Mouse (Mus musculus): ENCODE results near the gene Arhgap15. TPM values are rescaled to one million over a fixed set of nuclear protein-coding genes. Genes with fewer than 3 reads are reported as not detected.

Gene Arhgap15
- polyA plus RNA-seq, 1 experiment = not detected

- WGBS = 83% methylated on average over 4 of the region's 4 CpGs
- TF ChIP-seq POLR2A (IDR thresholded peaks at IDR 0.05; ENCODE audit: insufficient read depth, low read depth, low read length) = no peak
- no peak for TF ChIP-seq CTCF (IDR thresholded peaks at IDR 0.05; ENCODE audit: insufficient read depth, low read depth, low read length)
- no peaks in the 10 kb centered on the region for H3K4me1 ChIP-seq (ENCODE audit: control insufficient read depth, insufficient read depth, low read length)
- no peak overlapping the region for H3K27ac ChIP-seq (ENCODE audit: insufficient read depth, low read depth, low read length)
- no peak overlapping the region for H3K4me3 ChIP-seq (ENCODE audit: insufficient read depth, low read depth, low read length)
These were observed 605.0 kb downstream of the Arhgap15 start for GRCm38 (mm10) chr2:44353594-44353993.

DNA sequence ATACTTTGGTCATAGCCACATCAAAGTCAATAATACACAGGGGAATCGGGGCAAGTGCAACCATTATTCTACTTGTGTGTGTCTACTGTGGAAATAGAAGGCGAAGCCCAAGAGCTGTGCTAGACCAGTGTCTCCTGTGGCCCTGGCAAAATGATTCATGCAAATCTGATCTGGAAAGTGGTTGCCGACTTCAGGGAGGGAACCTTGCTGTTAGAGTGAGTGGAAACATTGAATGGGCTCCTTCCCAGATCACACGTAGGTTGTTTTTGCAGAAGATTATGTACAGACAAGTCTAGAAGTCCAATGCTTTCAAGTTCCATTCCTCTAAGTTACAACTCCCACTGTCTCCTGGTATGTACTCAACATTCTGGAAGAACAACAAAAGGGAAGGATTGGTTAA lies 606.2 kb downstream of the Arhgap15 start:
- no peak for TF ChIP-seq POLR2A (IDR thresholded peaks at IDR 0.05; ENCODE audit: insufficient read depth, low read depth, low read length)
- no peak for TF ChIP-seq CTCF (IDR thresholded peaks at IDR 0.05; ENCODE audit: insufficient read depth, low read depth, low read length)
- 83% methylated on average over 4 of the region's 4 CpGs for WGBS
- Histone ChIP-seq H3K4me3 (ENCODE audit: insufficient read depth, low read depth, low read length) (no peak overlapping the region), H3K27ac (ENCODE audit: insufficient read depth, low read depth, low read length) (no peak overlapping the region), H3K4me1 (ENCODE audit: control insufficient read depth, insufficient read depth, low read length) (no peaks in the 10 kb centered on the region)

GRCm38 (mm10) chr2:44355316-44355715 lies 606.7 kb downstream of the Arhgap15 start:
- Histone ChIP-seq H3K4me3 (ENCODE audit: insufficient read depth, low read depth, low read length) (no peak overlapping the region), H3K27ac (ENCODE audit: insufficient read depth, low read depth, low read length) (no peak overlapping the region), H3K4me1 (ENCODE audit: control insufficient read depth, insufficient read depth, low read length) (no peaks in the 10 kb centered on the region)
- TF ChIP-seq POLR2A (IDR thresholded peaks at IDR 0.05; ENCODE audit: insufficient read depth, low read depth, low read length) (no peak), CTCF (IDR thresholded peaks at IDR 0.05; ENCODE audit: insufficient read depth, low read depth, low read length) (no peak)
- 72% methylated on average over 11 of the region's 11 CpGs for WGBS

DNA sequence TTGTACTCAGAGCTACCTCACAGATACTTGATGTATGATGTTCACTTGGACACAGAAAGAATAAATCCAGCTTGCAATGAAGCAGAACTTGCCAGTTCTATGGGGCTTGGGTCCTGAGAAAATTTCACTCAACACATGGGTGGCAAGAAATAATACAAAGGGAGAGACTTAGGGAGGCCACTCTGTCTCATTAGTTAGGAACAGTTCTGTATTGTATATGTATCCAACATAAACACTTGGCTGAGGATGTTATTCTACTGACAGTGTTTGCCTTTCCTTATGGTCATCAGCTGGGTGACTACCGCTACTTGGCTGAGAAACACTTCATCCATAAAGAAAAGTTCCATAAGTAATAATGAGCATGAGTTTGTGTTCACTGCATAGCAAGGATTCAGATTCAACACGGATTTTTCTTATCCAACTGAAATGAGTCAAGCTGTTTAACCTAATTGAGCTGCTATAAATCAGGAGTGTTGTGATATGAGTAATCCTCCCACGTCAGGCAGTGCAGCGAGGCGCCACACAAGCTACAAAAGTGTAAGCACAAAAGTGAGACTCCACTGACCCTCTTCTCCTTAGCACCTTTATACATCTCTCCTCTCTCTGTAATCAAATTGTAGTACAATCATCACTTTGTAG lies 607.7 kb downstream of the Arhgap15 start:
- TF ChIP-seq POLR2A (IDR thresholded peaks at IDR 0.05; ENCODE audit: insufficient read depth, low read depth, low read length) (no peak), CTCF (IDR thresholded peaks at IDR 0.05; ENCODE audit: insufficient read depth, low read depth, low read length) (no peak)
- Histone ChIP-seq H3K4me1 (ENCODE audit: control insufficient read depth, insufficient read depth, low read length) (no peaks in the 10 kb centered on the region), H3K27ac (ENCODE audit: insufficient read depth, low read depth, low read length) (no peak overlapping the region), H3K4me3 (ENCODE audit: insufficient read depth, low read depth, low read length) (no peak overlapping the region)
- 65% methylated on average over 5 of the region's 5 CpGs for WGBS

DNA sequence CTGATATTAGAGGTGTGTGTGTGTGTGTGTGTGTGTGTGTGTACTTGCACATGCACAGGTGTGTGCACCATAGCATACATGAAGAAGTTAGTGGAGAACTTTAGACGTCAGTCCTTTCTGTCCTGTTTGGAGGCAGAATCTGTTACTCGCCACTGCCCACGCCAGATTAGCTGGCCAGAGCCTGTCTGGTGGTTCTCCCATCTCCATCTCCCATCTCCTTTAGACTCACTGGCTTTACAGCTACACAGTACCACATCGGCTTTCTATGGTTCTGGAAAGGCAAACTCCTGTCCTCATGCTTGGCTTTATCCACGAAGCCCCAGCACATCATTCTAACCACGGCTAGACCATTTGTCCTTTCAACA lies 608.2 kb downstream of the Arhgap15 start:
- Histone ChIP-seq H3K27ac (ENCODE audit: insufficient read depth, low read depth, low read length) (no peak overlapping the region), H3K4me1 (ENCODE audit: control insufficient read depth, insufficient read depth, low read length) (no peaks in the 10 kb centered on the region), H3K4me3 (ENCODE audit: insufficient read depth, low read depth, low read length) (no peak overlapping the region)
- TF ChIP-seq CTCF (IDR thresholded peaks at IDR 0.05; ENCODE audit: insufficient read depth, low read depth, low read length) (no peak), POLR2A (IDR thresholded peaks at IDR 0.05; ENCODE audit: insufficient read depth, low read depth, low read length) (no peak)
- WGBS = 95% methylated on average over 6 of the region's 6 CpGs

DNA sequence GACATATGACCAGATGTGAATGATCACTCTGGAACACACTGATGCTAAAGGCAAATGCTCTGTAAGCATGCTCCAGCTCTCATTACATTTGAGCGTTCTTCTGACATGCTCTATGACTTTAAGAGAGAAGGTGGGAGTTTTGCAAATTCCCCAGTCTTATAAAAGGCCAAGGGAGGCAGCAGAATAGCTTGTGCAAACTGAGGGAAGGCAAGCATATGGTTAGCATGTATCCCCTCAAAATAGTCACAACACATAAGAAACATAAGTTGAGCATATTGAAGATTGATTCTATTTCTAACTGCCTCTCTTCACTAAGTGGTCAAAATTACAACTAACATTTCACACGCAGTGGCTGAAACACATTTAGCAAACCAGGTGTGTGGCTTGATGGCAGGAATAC lies 631.6 kb downstream of the Arhgap15 start:
- TF ChIP-seq POLR2A (IDR thresholded peaks at IDR 0.05; ENCODE audit: insufficient read depth, low read depth, low read length) (no peak), CTCF (IDR thresholded peaks at IDR 0.05; ENCODE audit: insufficient read depth, low read depth, low read length) (no peak)
- Histone ChIP-seq H3K27ac (ENCODE audit: insufficient read depth, low read depth, low read length) (no peak overlapping the region), H3K4me3 (ENCODE audit: insufficient read depth, low read depth, low read length) (no peak overlapping the region), H3K4me1 (ENCODE audit: control insufficient read depth, insufficient read depth, low read length) (no peaks in the 10 kb centered on the region)
- WGBS = 86% methylated on average over 2 of the region's 2 CpGs

DNA sequence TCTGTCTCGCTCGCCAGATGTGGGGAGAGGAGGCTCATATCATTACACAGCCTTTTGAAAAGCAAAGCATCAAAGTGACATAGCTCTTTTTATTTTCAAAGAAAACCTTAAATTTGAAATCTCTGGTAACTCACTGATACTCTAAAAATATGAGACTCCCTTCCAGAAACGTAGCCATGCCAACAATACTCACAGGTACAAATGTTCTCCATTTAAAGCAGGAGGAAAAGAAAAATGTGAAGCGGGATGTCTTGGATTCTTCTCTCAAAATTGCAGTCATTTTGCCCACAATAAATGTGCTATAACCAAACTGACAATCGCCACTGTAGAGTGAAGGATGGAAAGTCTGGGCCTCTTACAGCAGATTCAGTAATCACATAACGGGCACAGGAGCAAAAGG lies 635.9 kb downstream of the Arhgap15 start:
- H3K27ac ChIP-seq (ENCODE audit: insufficient read depth, low read depth, low read length) = no peak overlapping the region
- no peak for TF ChIP-seq CTCF (IDR thresholded peaks at IDR 0.05; ENCODE audit: insufficient read depth, low read depth, low read length)
- no peak for TF ChIP-seq POLR2A (IDR thresholded peaks at IDR 0.05; ENCODE audit: insufficient read depth, low read depth, low read length)
- WGBS = 94% methylated on average over 6 of the region's 6 CpGs

GRCm38 (mm10) chr2:44389556-44389955 lies 640.9 kb downstream of the Arhgap15 start:
- Histone ChIP-seq H3K27ac (ENCODE audit: insufficient read depth, low read depth, low read length) (no peak overlapping the region), H3K4me3 (ENCODE audit: insufficient read depth, low read depth, low read length) (no peak overlapping the region), H3K4me1 (ENCODE audit: control insufficient read depth, insufficient read depth, low read length) (no peaks in the 10 kb centered on the region)
- WGBS = 78% methylated on average over 4 of the region's 4 CpGs
- TF ChIP-seq POLR2A (IDR thresholded peaks at IDR 0.05; ENCODE audit: insufficient read depth, low read depth, low read length) (no peak), CTCF (IDR thresholded peaks at IDR 0.05; ENCODE audit: insufficient read depth, low read depth, low read length) (no peak)

More for the DNA sequence above, 635.9 kb downstream of the Arhgap15 start:
- Histone ChIP-seq H3K4me3 (ENCODE audit: insufficient read depth, low read depth, low read length) (no peak overlapping the region), H3K4me1 (ENCODE audit: control insufficient read depth, insufficient read depth, low read length) (no peaks in the 10 kb centered on the region)

DNA sequence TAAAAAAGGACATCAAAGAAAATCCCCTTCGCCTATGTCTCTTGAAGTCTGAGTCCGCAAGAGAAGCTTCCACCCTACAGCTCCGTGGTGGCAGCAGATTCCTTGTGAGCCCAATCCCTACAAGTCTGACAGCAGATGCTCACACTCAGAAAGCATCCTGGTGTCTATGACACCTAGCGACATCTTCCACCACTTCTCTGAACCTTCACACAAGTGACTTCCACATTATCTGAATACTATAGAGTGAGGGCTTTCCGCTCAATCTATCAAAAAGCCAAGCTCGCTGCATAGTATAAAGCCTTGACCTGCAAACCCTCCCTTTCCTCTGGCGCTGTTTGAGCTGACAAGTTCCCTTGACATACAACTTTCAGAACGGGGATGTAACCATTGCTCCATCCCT lies 645.2 kb downstream of the Arhgap15 start:
- Histone ChIP-seq H3K4me3 (ENCODE audit: insufficient read depth, low read depth, low read length) (no peak overlapping the region), H3K27ac (ENCODE audit: insufficient read depth, low read depth, low read length) (no peak overlapping the region), H3K4me1 (ENCODE audit: control insufficient read depth, insufficient read depth, low read length) (no peaks in the 10 kb centered on the region)
- 93% methylated on average over 8 of the region's 8 CpGs for WGBS
- no peak for TF ChIP-seq CTCF (IDR thresholded peaks at IDR 0.05; ENCODE audit: insufficient read depth, low read depth, low read length)
- no peak for TF ChIP-seq POLR2A (IDR thresholded peaks at IDR 0.05; ENCODE audit: insufficient read depth, low read depth, low read length)
